Mouse (Mus musculus): ENCODE results near the gene Tub. TPM values are rescaled to one million over a fixed set of nuclear protein-coding genes. Genes with fewer than 3 reads are reported as not detected.

Gene Tub
- polyA plus RNA-seq, 1 experiment from 2014 or later = 41.3 TPM

DNA sequence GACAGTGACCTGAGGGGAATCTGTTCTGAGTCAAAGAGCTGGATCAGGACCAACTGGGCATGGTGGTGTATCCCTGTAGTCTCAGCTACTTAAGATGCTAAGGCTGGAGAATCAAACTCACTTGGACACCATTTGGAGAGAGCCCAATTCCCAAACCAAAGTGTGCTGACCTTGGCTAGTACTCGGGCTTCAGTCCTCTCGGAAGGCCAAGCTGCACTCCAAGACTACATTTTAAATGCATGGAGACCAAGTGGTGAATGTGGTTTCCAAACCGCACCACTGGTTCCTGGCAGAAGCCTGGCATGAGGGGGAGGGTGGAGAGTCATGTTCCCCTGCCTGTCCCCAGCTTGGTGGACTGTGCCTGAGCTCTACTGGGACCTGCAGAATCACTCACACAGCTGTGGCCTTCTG is 43.7 kb downstream of the Tub start:
- WGBS = 93% methylated on average over 3 of the region's 3 CpGs
- Histone ChIP-seq H3K27ac (no peak overlapping the region), H3K36me3 (no peaks in the 10 kb centered on the region), H3K9ac (no peak overlapping the region), H3K4me2 (no peak overlapping the region), H3K9me3 (no peaks in the 10 kb centered on the region), H3K4me1 (replicated peaks) (peaks cover 3% of the 10 kb centered on the region; the same call in 1 of the 2 replicates), H3K4me3 (no peak overlapping the region), H3K27me3 (no peaks in the 10 kb centered on the region)
- ATAC-seq (ENCODE audit: low FRiP score) = no peak

DNA sequence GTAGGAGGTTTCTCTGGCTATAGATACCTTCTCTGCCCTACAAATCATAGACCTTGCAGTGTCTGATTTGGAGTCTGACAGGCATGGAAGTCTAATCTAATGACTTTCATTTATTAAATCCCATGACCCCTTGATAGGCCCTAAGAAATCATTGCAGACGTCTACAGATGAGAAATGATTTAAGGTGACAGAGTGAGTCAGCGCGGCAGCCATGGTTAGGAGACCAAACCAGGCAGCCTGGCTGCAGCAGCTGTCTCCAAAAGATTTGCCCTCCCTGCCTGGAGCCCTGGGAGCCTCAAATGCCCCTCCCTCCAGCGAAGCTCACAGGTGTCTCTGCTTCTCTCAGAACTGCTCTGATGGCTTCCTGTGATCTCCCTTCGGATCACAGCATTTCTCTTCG is 46.0 kb downstream of the Tub start:
- no peak overlapping the region for H3K9ac ChIP-seq
- WGBS = 68% methylated on average over 6 of the region's 6 CpGs
- ATAC-seq (ENCODE audit: low FRiP score) = no peak
- H3K36me3 ChIP-seq = no peaks in the 10 kb centered on the region
- H3K4me2 ChIP-seq = no peak overlapping the region
- peaks cover 3% of the 10 kb centered on the region; the same call in 1 of the 2 replicates for H3K4me1 ChIP-seq (replicated peaks)
- H3K9me3 ChIP-seq = no peaks in the 10 kb centered on the region
- no peak overlapping the region for H3K27ac ChIP-seq
- no peaks in the 10 kb centered on the region for H3K27me3 ChIP-seq
- no peak overlapping the region for H3K4me3 ChIP-seq

DNA sequence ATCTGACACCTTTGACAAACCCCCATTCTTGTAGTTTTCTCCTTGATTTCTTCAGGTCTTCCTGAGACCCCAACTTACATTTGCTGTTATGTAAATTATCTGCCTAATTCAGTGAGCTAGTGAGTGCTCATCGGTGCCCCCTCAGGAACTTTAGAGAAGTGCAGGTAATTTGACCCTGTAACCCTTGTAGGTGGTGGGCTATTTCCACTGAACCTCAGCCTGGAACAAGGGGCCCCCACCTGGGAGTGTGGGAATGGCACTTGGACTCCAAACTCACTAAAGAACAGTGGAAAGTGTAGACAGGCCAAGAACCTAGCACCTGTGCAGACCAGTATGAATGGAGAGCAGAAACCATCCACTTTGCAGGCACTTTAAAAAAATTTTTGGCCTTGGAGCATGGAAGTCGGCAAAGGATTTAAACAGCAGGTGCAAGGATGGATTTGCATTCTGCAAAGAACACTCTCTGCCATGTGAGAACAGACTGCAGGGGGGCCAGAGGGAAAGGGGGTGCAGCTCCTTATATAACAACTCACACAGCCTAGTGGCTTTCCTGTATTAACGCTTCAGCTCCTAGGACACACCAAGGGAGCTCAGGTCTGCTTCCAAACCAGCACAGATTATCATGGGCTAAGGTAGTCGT is 50.3 kb downstream of the Tub start:
- no peaks in the 10 kb centered on the region for H3K27me3 ChIP-seq
- no peaks in the 10 kb centered on the region for H3K9me3 ChIP-seq
- no peak overlapping the region for H3K9ac ChIP-seq
- no peaks in the 10 kb centered on the region for H3K36me3 ChIP-seq
- ATAC-seq (ENCODE audit: low FRiP score) = 0 out of 2 replicates have a peak, but pooled peaks have one; percentile 38
- H3K4me3 ChIP-seq = no peak overlapping the region
- 50% methylated on average over 4 of the region's 4 CpGs for WGBS
- H3K4me2 ChIP-seq = no peak overlapping the region
- H3K27ac ChIP-seq = no peak overlapping the region
- H3K4me1 ChIP-seq (replicated peaks) = no peaks in the 10 kb centered on the region

DNA sequence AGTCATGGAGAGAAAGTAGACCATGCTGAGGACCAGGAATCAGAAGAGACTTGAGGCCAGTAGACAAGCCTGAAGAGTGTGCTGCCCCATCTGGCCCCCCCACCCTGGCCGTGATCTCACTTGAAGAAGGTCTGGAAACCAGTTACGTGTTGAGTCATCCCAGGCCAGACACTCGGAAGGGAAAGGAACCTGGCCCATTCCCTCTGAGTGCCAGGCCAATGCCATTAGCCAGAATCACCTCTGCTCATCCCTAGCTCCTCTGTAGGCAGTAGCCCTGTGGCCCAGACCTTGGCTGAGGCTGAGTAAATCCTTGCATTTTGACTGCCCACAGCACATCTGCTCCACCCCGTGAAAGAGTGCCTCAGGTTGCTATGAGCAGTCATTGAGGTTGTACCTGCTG is 51.8 kb downstream of the Tub start:
- 90% methylated on average over 4 of the region's 4 CpGs for WGBS
- no peak overlapping the region for H3K4me3 ChIP-seq
- no peak for ATAC-seq (ENCODE audit: low FRiP score)
- H3K36me3 ChIP-seq = no peaks in the 10 kb centered on the region
- no peaks in the 10 kb centered on the region for H3K27me3 ChIP-seq
- H3K9ac ChIP-seq = no peak overlapping the region
- no peaks in the 10 kb centered on the region for H3K4me1 ChIP-seq (replicated peaks)
- no peaks in the 10 kb centered on the region for H3K9me3 ChIP-seq
- H3K4me2 ChIP-seq = no peak overlapping the region
- H3K27ac ChIP-seq = no peak overlapping the region

DNA sequence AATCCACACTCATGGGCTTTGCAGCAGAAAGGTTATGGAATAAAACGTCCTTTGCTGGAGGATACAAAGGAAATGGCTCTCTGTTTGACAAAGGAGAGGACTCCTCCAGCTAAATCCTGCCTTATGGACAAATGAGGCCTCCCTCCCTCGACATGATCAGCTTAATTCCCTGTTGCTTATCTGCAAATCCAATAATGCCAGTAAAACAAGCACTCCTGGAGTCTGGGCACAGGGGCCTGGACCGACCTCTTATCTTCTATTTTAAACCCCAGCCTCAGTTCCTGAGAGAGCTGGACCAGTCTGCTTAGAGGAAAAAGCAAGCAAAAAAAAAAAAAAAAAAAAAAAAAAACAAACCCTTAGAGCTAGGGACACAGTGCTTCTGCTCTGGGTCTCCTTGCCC is 53.5 kb downstream of the Tub start:
- no peaks in the 10 kb centered on the region for H3K4me1 ChIP-seq (replicated peaks)
- H3K27me3 ChIP-seq = 0 out of 2 replicates have a peak, but pooled peaks cover 2% of the 10 kb centered on the region
- no peak overlapping the region for H3K4me2 ChIP-seq
- no peak overlapping the region for H3K9ac ChIP-seq
- no peak overlapping the region for H3K27ac ChIP-seq
- no peaks in the 10 kb centered on the region for H3K36me3 ChIP-seq
- H3K9me3 ChIP-seq = no peaks in the 10 kb centered on the region
- WGBS = 39% methylated on average over 3 of the region's 3 CpGs
- no peak for ATAC-seq (ENCODE audit: low FRiP score)
- no peak overlapping the region for H3K4me3 ChIP-seq

DNA sequence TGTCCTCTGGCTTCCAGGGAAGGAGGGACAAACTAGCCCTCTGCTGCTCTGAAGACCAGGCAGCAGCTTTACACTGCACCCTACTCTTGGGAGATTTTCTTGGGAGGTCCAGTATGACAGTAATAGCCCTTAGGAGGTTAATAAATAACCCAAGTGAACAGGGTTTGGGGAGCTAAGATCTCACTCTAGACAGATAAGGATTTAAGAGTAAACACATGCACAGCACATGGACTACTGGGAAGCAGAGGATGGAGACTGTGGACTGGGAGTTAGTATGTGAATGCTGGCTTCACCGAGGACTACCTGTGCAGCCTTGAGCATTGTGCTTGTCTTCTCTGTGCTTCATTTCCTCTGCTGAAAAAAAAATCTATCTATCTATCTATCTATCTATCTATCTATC is 59.1 kb downstream of the Tub start:
- Histone ChIP-seq H3K9me3 (no peaks in the 10 kb centered on the region), H3K4me3 (no peak overlapping the region), H3K27ac (no peak overlapping the region), H3K36me3 (no peaks in the 10 kb centered on the region), H3K4me2 (no peak overlapping the region), H3K4me1 (replicated peaks) (peaks cover 43% of the 10 kb centered on the region), H3K9ac (no peak overlapping the region), H3K27me3 (peaks cover 16% of the 10 kb centered on the region)
- 94% methylated on average over 1 of the region's 1 CpGs for WGBS
- ATAC-seq (ENCODE audit: low FRiP score) = no peak

DNA sequence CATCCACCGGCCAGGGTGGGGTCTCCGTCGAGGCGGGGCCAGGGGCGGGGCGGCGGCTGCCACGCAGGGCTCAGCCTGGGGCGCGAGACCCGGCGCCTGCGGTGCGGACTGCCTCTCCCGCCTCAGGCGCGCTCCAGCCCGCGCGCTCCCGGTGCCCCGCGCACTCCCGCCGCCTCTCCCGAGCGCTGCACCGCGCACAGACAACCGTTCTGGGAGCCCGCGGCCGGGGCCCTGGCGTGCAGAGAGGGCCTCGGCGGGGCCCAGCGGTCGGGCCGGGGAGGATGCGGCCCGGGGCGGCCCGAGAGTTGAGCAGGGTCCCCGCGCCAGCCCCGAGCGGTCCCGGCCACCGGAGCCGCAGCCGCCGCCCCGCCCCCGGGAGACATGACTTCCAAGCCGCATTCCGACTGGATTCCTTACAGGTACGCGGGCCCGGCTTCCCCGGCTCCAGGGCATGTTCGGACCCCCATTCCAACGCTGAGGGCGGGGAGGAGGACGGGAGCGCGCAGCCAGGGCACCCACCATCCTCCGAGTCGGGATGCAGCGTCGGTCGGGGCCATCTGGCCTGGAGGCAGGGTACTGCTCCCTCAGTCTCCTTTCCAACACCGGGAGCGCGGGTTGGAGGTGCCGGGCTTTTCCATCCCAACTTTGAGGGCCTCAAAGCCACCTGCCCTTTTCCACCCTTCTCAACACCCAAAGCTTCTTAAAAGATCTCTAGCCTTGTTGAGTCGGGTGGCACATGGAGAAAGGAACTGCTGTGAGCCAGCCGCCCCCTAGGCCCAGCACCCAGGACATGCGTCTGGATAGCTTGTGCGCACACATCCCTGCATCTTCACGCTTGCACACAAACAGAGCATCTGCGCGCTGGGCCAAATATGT is 60.8 kb downstream of the Tub start:
- H3K4me2 ChIP-seq = peak overlapping the region; percentile 76
- H3K27ac ChIP-seq = peak overlapping the region; percentile 94
- peaks cover 16% of the 10 kb centered on the region for H3K27me3 ChIP-seq
- peaks cover 59% of the 10 kb centered on the region for H3K4me1 ChIP-seq (replicated peaks)
- no peaks in the 10 kb centered on the region for H3K9me3 ChIP-seq
- peak; percentile 70 for ATAC-seq (ENCODE audit: low FRiP score)
- peak overlapping the region; percentile 78 for H3K4me3 ChIP-seq
- WGBS = 2% methylated on average over 68 of the region's 82 CpGs
- H3K36me3 ChIP-seq = no peaks in the 10 kb centered on the region
- H3K9ac ChIP-seq = peak overlapping the region; percentile 94

DNA sequence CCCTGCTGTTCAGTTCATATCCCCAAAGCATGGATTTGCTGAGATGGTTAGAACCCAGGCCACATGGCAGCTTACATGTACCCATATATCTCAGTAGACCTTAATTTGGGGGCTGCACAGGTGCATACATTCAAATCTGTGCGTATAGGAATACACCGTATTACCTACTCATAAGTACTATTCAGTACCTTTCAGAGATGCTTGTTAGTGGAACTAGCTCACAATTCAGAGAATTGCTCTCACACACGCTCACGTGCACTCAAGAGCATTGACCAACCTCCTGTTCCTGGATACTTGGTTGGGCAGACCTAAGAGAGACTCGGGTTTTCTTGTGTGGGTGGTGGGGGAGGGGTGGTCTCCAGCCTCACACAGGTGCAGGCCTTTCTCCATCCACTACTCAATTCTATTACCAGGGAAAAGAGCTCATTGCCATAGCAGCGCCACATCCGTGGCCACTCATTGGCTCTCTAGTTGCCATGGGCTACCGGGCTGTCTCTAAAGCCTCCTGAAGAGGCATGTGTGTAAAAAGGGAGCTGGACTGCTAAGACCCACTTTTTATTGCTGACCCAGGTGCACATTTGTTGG is 61.5 kb downstream of the Tub start:
- Histone ChIP-seq H3K4me2 (peak overlapping the region; percentile 76), H3K9me3 (no peaks in the 10 kb centered on the region), H3K36me3 (no peaks in the 10 kb centered on the region), H3K4me1 (replicated peaks) (peaks cover 67% of the 10 kb centered on the region), H3K9ac (peak overlapping the region; percentile 94), H3K4me3 (peak overlapping the region; percentile 78), H3K27me3 (peaks cover 16% of the 10 kb centered on the region), H3K27ac (peak overlapping the region; percentile 94)
- ATAC-seq (ENCODE audit: low FRiP score) = peak; percentile 78
- WGBS = 25% methylated on average over 8 of the region's 8 CpGs

DNA sequence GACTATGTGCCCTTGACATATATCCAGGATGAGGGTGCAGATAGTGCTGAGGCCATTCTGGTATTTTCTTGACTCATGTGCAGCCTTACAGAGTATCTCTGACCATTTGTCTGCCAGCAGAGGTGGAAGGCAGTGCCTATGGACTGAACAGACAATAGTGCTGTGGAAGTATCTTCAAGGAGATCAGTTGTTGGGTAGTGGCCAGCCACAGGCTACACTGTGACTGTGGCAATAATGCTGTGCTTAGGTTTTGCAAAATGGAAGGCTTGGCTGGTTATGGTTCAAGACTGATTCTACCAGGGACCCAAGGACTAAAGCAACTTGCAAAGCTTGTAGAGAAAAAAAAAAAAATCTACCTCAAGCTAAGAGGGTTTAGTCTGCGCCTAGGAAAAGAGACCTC is 62.4 kb downstream of the Tub start:
- H3K4me2 ChIP-seq = peak overlapping the region; percentile 76
- ATAC-seq (ENCODE audit: low FRiP score) = no peak
- H3K27ac ChIP-seq = peak overlapping the region; percentile 94
- peak overlapping the region; percentile 94 for H3K9ac ChIP-seq
- H3K4me3 ChIP-seq = peak overlapping the region; percentile 78
- H3K4me1 ChIP-seq (replicated peaks) = peaks cover 75% of the 10 kb centered on the region
- no peaks in the 10 kb centered on the region for H3K9me3 ChIP-seq
- WGBS = 71% methylated on average over 1 of the region's 1 CpGs
- no peaks in the 10 kb centered on the region for H3K36me3 ChIP-seq
- H3K27me3 ChIP-seq = peaks cover 15% of the 10 kb centered on the region

DNA sequence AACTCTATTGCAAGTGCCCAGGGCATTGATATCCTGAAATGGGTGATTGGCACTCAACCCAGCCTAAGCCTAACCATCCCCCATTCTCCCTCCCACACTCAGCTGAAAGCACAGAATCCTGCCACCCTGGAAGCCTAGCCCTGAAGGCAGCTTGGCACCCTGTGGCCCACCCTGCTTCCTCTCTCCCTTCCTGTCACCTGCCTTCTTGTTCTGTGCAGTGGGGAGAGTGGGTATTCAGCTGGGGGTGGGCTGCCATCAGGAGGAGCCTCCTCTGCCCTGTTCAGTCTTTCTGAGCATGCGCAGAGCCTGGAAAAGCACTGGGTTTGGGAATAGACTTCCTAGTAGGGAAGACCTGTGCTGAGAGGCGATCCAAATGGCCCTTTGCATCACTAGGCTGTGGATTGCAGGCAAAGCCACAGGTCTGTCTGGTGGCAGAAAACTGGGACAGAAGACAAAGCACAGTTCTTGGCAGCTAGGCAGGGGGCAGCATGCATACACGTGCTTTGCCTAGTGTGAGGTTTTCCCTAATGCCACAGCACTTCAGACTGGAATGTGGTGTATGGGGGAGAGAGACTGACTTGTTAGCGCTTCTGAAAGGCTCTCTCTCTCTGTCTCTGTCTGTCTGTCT is 63.0 kb downstream of the Tub start:
- Histone ChIP-seq H3K27ac (peak overlapping the region; percentile 94), H3K4me2 (peak overlapping the region; percentile 76), H3K9me3 (no peaks in the 10 kb centered on the region), H3K4me1 (replicated peaks) (peaks cover 77% of the 10 kb centered on the region), H3K4me3 (peak overlapping the region; percentile 78), H3K27me3 (peaks cover 14% of the 10 kb centered on the region), H3K36me3 (no peaks in the 10 kb centered on the region), H3K9ac (peak overlapping the region; percentile 94)
- WGBS = 34% methylated on average over 4 of the region's 4 CpGs
- ATAC-seq (ENCODE audit: low FRiP score) = no peak

DNA sequence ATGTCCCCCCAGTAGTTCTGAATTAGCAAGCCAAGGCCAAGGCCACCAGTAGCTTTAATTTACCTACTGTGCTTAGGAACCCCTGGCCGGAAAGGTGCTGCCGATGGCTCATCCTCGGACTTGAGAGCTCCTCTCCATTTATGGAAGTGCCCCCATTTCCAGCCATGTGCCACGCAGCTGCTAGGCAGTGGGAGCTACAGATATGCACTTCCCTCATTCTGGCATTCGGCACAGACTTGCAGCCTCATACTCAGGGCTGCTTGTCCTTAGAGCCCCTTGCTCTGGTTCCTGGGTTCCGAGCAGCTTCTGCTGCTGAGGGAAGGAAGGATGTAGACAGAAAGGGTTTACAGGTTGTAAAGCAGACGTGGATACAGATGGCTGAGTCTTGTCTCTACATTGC is 64.7 kb downstream of the Tub start:
- Histone ChIP-seq H3K27me3 (peaks cover 5% of the 10 kb centered on the region), H3K4me3 (no peak overlapping the region), H3K27ac (no peak overlapping the region), H3K4me2 (no peak overlapping the region), H3K36me3 (peaks cover 3% of the 10 kb centered on the region; the same call in 1 of the 2 replicates), H3K9ac (no peak overlapping the region), H3K9me3 (no peaks in the 10 kb centered on the region), H3K4me1 (replicated peaks) (peaks cover 75% of the 10 kb centered on the region)
- 80% methylated on average over 7 of the region's 7 CpGs for WGBS
- ATAC-seq (ENCODE audit: low FRiP score) = no peak

DNA sequence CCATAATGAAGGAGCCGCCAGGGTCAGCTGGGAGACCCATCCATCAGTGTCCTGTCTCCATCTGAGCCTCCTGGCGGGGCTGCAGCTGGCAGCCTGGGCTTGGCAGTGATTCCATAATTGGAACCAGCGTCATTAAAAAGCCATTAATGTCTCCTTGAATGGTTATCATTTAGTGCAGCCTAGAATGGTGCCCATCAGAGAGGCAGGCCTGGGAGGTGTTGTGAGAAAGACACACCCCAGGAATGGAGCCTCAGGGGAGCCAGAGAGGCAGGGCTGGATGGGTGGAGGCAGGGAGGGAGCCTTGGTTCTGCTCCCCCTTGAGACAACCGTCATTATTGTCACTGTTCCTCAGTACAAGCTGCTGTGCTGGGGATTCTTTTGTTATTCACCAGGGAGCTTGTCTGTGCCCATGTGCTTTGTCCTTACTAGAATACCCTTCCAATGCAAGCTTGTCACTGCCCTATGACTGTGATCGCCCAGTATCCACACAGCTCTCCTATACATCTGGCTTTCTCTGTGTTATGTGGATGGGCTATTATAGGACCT is 66.3 kb downstream of the Tub start:
- H3K27ac ChIP-seq = peak overlapping the region; percentile 91
- H3K4me2 ChIP-seq = peak overlapping the region; percentile 16; the same call in 1 of the 2 replicates
- no peak overlapping the region for H3K4me3 ChIP-seq
- H3K9ac ChIP-seq = 0 out of 2 replicates have a peak overlapping the region, but pooled peaks have one; percentile 25
- 0 out of 2 replicates have a peak, but pooled peaks cover 4% of the 10 kb centered on the region for H3K27me3 ChIP-seq
- WGBS = 12% methylated on average over 5 of the region's 5 CpGs
- ATAC-seq (ENCODE audit: low FRiP score) = peak; percentile 62
- H3K36me3 ChIP-seq = peaks cover 8% of the 10 kb centered on the region
- no peaks in the 10 kb centered on the region for H3K9me3 ChIP-seq
- peaks cover 62% of the 10 kb centered on the region for H3K4me1 ChIP-seq (replicated peaks)

All from hindbrain, embryonic 13.5 days (tissue).